Mouse (Mus musculus) CH12.LX (cell line): ENCODE measurements at regions not wholly inside any gene's neighbourhood (a gene's known extent, or its start where the extent isn't known, plus 50 kb on each side); places are given as distances from the start of the nearest gene placed in this dataset.

Experiments used
- CHD1 ChIP-seq: IDR thresholded peaks from 2 replicates; pipeline ENCODE4 v1.6.1; 2012; ENCODE audit warnings: low read depth, low read length, improper control_type of control experiment, inconsistent platforms
- CTCF ChIP-seq, 2 experiments: IDR thresholded peaks in 1 of 2; conservative IDR thresholded peaks in 1 of 2; 2 replicates each; pipeline ENCODE4 v1.5.1; 2011 to 2012; ENCODE audit warnings: low read depth in 2 of 2, low read length in 2 of 2, improper control_type of control experiment in 1 of 2, inconsistent platforms in 1 of 2, mild to moderate bottlenecking in 1 of 2, moderate library complexity in 1 of 2
- POLR2A ChIP-seq: IDR thresholded peaks from 2 replicates; pipeline ENCODE4 v1.6.1; 2011; ENCODE audit warnings: low read depth, mild to moderate bottlenecking, improper control_type of control experiment, low read length
- TCF12 ChIP-seq: IDR thresholded peaks from 2 replicates; pipeline ENCODE4 v1.6.1; 2014; ENCODE audit warnings: low read depth, mild to moderate bottlenecking, inconsistent platforms, low read length, improper control_type of control experiment

- no peak for TF ChIP-seq POLR2A
- TF ChIP-seq CHD1 = no peak
- no peak for TF ChIP-seq CTCF (conservative IDR thresholded peaks at IDR 0.05 in 1 of 2, IDR thresholded peaks at IDR 0.05 in 1 of 2; ENCODE audit: low read depth in 2 of 2, low read length in 2 of 2)
- no peak for TF ChIP-seq TCF12
Measured at GRCm38 (mm10) chr13:38875923-38876322, 84.8 kb downstream of the Slc35b3 start.
